Mouse (Mus musculus) liver, postnatal 0 days (tissue): ENCODE measurements at regions not wholly inside any gene's neighbourhood (a gene's known extent, or its start where the extent isn't known, plus 50 kb on each side); places are given as distances from the start of the nearest gene placed in this dataset.

Experiments
- ATAC-seq: fragments of 200-750 bp; cut with Nextera tagmentation; 2 replicates; pipeline ENCODE4 v1.8.0; 2017; ENCODE audit warnings: mild to moderate bottlenecking, moderate library complexity
- DNase-seq: peaks from one replicate; pipeline ENCODE4 v3.0.0-alpha.2; 2016
- H3K27ac ChIP-seq: fragments of 300-500 bp; sonication (generic); 2 replicates; pipeline ENCODE4 v1.5.1; 2014; ENCODE audit warnings: antibody characterized with exemption, moderate library complexity, mild to moderate bottlenecking, low read depth
- H3K27me3 ChIP-seq: fragments of 300-500 bp; sonication (generic); 2 replicates; pipeline ENCODE4 v1.6.1; 2014; ENCODE audit warnings: low read length, control low read depth, mixed read lengths; ENCODE audit not compliant: insufficient read depth
- H3K36me3 ChIP-seq: fragments of 300-500 bp; sonication (generic); replicated peaks from 2 replicates; pipeline ENCODE4 v1.6.1; 2014; ENCODE audit warnings: mild to moderate bottlenecking, control low read depth, low read length, moderate library complexity, mixed read lengths; ENCODE audit not compliant: insufficient read depth
- H3K4me1 ChIP-seq: fragments of 300-500 bp; sonication (generic); 2 replicates; pipeline ENCODE4 v1.6.1; 2014; ENCODE audit warnings: antibody characterized with exemption, mild to moderate bottlenecking, control low read depth; ENCODE audit not compliant: insufficient read depth
- H3K4me2 ChIP-seq: fragments of 300-500 bp; sonication (generic); 2 replicates; pipeline ENCODE4 v1.6.1; 2014; ENCODE audit warnings: low read depth, mild to moderate bottlenecking, low read length, moderate library complexity, mixed read lengths
- H3K4me3 ChIP-seq: fragments of 300-500 bp; sonication (generic); 2 replicates; pipeline ENCODE4 v1.5.1; 2014; ENCODE audit warnings: low read depth, low read length
- H3K9ac ChIP-seq: fragments of 300-500 bp; sonication (generic); replicated peaks from 2 replicates; pipeline ENCODE4 v1.6.1; 2014; ENCODE audit warnings: mild to moderate bottlenecking, moderate library complexity
- H3K9me3 ChIP-seq: fragments of 300-500 bp; sonication (generic); 2 replicates; pipeline ENCODE4 v1.6.1; 2016; ENCODE audit warnings: mild to moderate bottlenecking, control low read depth, low read length, mixed read lengths
- CTCF ChIP-seq: sonication (generic); IDR thresholded peaks from 2 replicates; pipeline ENCODE4 v1.5.1; 2016; ENCODE audit warnings: antibody characterized with exemption, low read depth
- EP300 ChIP-seq: IDR thresholded peaks from 2 replicates; pipeline ENCODE4 v1.6.1; 2016; ENCODE audit warnings: antibody characterized with exemption, low read depth, mild to moderate bottlenecking
- whole genome bisulfite sequencing: fragments of 180-500 bp; shearing (Covaris S2); extraction: QIAGEN DNeasy Blood & Tissue Kit; methylation state at CpG from one replicate; pipeline ENCODE4 v1.1.7; 2014; ENCODE audit not compliant: insufficient replicate concordance; 5-methylcytosine and 5-hydroxymethylcytosine counted together

DNA sequence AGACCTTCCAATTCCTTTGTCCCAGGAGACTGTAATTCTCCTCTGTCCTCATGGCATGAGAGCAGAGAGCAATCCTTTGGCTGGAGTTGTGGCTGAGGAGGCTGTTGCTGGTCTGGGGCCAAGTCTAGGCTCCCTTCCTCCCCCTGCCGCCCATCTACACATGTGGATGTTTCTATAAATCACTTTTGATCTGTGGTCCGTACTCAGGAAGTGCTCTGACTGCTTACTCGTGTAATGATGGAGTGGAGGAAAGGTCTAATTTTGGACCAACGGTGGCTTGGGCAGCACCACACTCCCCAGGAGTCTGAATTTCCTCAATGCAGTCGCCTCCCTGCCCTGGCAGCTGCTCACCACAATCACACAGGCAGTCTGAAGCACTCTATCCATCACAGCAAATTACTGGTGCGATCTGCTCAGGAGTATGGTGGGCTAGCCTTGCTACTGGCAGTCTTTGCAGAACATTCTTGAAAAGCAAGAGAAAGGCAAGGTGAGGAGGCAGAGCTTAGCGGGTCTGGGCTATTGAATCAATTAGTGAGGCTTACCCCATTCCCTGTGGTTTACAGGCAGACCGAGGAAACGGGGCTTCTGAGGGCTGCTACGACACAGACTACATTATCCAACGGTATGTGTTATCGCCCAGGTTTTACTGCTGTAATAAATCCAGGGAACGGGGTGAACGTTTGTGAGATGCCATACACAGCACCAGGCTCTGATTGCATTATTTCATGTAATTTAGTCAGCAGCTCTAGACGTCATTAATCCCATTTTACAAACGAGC, 104.3 kb upstream of the Veph1 start:
- no peaks in the 10 kb centered on the region for H3K36me3 ChIP-seq
- DNase-seq (no peak), ATAC-seq (no peak)
- no peaks in the 10 kb centered on the region for H3K4me1 ChIP-seq
- TF ChIP-seq CTCF (no peak), EP300 (no peak)
- no peaks in the 10 kb centered on the region for H3K27me3 ChIP-seq
- H3K9me3 ChIP-seq: no peaks in the 10 kb centered on the region
- H3K4me2 ChIP-seq: peak overlapping the region; percentile 19; the same call in 1 of the 2 replicates
- H3K9ac ChIP-seq: no peak overlapping the region
- H3K27ac ChIP-seq: no peak overlapping the region
- H3K4me3 ChIP-seq: no peak overlapping the region
- 25% methylated on average over 16 of the region's 16 CpGs for WGBS

DNA sequence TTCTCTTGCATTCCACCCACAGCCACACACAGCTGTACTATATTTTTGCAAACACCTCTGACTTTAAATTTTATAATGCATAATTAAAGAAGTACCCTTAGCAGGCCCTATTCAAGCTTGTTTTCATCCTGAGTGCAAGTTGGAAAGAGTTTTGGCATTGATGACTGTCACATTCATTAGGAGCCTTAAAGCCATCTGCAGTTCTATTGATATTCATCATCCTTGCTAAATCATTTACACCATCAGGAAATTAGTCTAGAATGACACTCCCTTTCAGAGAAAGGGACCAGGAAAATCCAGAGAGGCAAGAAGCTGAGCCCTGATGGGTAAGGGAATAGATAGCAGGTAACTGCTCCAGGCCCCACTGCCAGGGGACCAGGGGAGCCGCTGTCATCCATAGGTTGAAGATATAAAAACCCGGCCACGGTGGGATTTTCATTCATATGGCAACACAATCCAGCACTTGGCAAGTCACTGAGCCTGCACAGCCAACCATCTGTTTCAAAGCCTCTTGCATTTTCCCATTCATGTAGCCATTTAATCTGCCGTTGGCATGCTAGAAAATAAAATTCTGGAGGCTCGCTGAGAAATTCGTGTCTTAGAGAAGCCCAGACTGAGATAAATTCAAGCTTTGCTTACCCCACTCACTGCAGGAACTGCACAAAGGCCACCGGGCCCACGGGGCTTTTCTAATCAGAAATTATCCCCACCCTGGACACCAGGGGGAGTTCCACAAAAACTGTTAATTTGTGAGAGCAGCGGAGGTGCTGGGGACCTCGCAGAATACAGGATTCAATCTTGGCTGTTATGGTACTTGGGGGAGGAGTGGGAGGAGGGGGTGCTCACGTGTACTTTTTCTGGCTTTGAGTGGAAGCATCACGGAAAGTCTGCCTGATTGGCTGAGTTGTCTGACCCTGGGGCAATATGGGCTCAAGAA, 101.8 kb upstream of the Veph1 start:
- no peak overlapping the region for H3K27ac ChIP-seq
- no peaks in the 10 kb centered on the region for H3K9me3 ChIP-seq
- no peaks in the 10 kb centered on the region for H3K36me3 ChIP-seq
- TF ChIP-seq CTCF (peak; percentile 42), EP300 (no peak)
- WGBS: 63% methylated on average over 12 of the region's 12 CpGs
- H3K4me3 ChIP-seq: no peak overlapping the region
- DNase-seq (no peak), ATAC-seq (no peak)
- H3K4me2 ChIP-seq: no peak overlapping the region
- H3K27me3 ChIP-seq: no peaks in the 10 kb centered on the region
- no peak overlapping the region for H3K9ac ChIP-seq
- no peaks in the 10 kb centered on the region for H3K4me1 ChIP-seq

DNA sequence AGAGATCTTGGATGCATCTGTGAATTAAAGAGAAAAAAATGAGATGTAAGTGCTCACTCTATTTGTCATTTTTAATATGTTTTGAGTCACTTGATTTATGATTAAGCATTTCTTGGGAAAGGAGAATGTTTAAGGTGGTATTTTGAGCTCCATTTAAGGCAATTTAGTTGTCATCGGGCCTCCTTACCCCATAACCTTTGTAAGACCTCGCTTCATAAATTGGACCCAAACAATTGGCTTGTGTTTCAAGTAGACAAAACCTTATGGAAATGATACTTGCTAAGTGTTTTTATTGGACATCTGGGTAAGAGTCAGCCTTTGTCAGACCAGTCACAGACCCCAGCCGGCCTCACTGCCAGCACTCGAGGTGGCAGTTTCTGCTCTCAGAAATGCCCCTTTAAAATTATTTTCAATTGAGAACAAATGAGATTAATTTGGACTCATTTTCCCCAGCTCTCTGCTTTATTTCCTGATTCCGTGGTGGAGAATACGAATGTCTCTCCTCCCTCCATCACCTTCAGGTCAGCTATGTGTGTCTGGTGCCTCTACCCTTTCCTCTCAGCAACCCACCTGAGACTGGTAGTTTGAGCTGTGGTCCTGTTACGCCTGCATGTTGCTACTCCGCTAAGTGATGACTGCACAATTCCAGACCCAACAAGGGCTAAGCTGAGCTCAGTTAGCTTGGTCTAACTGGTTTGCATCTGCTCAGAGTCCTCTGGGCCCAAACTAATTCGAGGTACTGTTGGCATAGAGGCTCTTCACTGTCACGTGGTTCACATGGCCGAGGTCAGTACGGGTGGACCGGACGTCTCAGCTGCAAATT, 78.7 kb upstream of the Veph1 start:
- Histone ChIP-seq H3K27me3 (no peaks in the 10 kb centered on the region), H3K4me1 (no peaks in the 10 kb centered on the region), H3K9me3 (no peaks in the 10 kb centered on the region), H3K36me3 (no peaks in the 10 kb centered on the region), H3K27ac (no peak overlapping the region), H3K4me3 (no peak overlapping the region), H3K4me2 (no peak overlapping the region), H3K9ac (no peak overlapping the region)
- no peak for ATAC-seq
- no peak for DNase-seq
- 81% methylated on average over 14 of the region's 14 CpGs for WGBS
- TF ChIP-seq EP300 (no peak), CTCF (no peak)

DNA sequence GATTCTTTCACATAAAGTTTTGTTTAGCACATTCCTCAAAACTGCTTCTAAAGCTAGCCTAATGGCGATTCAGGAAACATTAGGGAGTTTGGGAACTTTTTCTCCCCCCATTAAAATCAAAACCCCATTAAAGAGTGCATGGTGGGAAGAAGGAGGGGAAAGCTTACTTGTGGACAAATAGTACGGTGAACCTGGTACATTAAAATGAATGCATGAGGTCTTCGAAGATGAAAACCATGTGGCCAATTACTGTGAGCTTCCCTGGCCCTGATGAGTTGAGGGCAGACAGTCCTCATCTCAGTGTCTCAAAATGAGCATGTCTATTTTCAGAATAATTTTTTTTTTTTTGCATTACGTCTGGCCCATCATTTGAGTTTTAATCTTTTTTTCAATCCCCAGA, 78.0 kb upstream of the Veph1 start:
- TF ChIP-seq EP300: no peak
- no peak for TF ChIP-seq CTCF
- H3K4me2 ChIP-seq: no peak overlapping the region
- no peak overlapping the region for H3K9ac ChIP-seq
- H3K4me1 ChIP-seq: no peaks in the 10 kb centered on the region
- H3K4me3 ChIP-seq: no peak overlapping the region
- H3K27ac ChIP-seq: no peak overlapping the region
- no peaks in the 10 kb centered on the region for H3K27me3 ChIP-seq
- WGBS: 74% methylated on average over 4 of the region's 4 CpGs
- no peak for ATAC-seq
- H3K36me3 ChIP-seq: no peaks in the 10 kb centered on the region
- no peak for DNase-seq
- no peaks in the 10 kb centered on the region for H3K9me3 ChIP-seq

DNA sequence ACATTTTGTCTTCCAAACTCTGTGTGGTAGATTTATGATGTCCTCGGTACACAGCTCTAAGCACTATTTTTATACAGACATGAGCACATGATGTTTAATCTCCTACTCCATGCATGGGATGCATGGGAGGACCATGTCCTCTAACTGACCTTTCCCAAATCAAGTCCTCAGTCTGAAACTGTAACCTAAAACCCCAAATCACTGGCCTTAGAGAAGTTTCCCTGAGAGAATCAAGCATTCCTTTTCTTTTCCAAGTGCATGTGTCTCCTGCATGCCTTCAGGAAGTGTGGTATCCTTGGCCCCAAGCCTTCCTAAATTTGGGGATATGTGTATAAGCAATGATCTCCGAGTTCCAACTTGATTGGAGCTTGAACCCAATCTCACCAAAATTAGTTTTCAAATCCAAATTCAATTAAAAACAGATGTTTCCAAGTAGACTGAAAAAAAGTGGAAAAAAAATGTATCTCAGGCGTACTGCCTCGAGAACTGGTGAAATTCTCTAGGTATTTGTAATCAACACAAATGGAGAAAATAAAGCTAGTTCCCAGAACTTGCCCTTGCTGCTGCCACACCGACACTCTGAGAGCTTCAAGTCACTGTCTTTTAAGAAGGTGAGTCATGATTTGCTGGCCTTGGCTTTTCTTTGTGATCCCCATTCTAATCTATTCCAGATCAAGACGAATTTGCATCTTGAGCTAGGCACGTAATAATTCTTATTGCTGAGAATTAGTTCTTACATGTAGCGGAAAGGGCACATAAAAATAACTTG, 77.4 kb upstream of the Veph1 start:
- Histone ChIP-seq H3K27ac (no peak overlapping the region), H3K4me1 (no peaks in the 10 kb centered on the region), H3K9me3 (no peaks in the 10 kb centered on the region), H3K36me3 (no peaks in the 10 kb centered on the region), H3K4me3 (no peak overlapping the region), H3K27me3 (no peaks in the 10 kb centered on the region), H3K4me2 (no peak overlapping the region), H3K9ac (no peak overlapping the region)
- ATAC-seq (no peak), DNase-seq (no peak)
- TF ChIP-seq EP300 (no peak), CTCF (no peak)
- WGBS: 70% methylated on average over 8 of the region's 8 CpGs
